Mouse (Mus musculus) thymus, adult 2 months (tissue): ENCODE measurements around the gene Ugt1a8.

Experiments used
- CTCF ChIP-seq: fragments of 200-500 bp; IDR thresholded peaks from 2 replicates; pipeline ENCODE4 v1.5.1; 2012; ENCODE audit warnings: mild to moderate bottlenecking, control low read depth, low read length, moderate library complexity, borderline replicate concordance; ENCODE audit not compliant: control insufficient read depth, poor library complexity, insufficient read depth; ENCODE audit errors: extremely low read depth
- POLR2A ChIP-seq: fragments of 200-500 bp; IDR thresholded peaks from 2 replicates; pipeline ENCODE4 v1.6.1; 2012; ENCODE audit warnings: mild to moderate bottlenecking, low read length, control low read depth, moderate library complexity; ENCODE audit not compliant: control insufficient read depth, poor library complexity, insufficient read depth; ENCODE audit errors: extremely low read depth

GRCm38 (mm10) chr1:88228121-88228520 is 140.5 kb downstream of the Ugt1a8 start:
- TF ChIP-seq POLR2A (no peak), CTCF (no peak)
